Mouse (Mus musculus): Measurements from ENCODE around the gene Kitl.

The Kitl gene

GRCm38 (mm10) chr10:100115570-100115969, 100.1 kb downstream of the Kitl start:
- peak; percentile 78 for ATAC-seq (ENCODE audit: low TSS enrichment)

- ATAC-seq (ENCODE audit: low TSS enrichment) = no peak
These were observed 109.0 kb downstream of the Kitl start for GRCm38 (mm10) chr10:100124452-100124851.

- no peak for ATAC-seq (ENCODE audit: low TSS enrichment)
These were observed 112.7 kb downstream of the Kitl start for GRCm38 (mm10) chr10:100127837-100128743.

DNA sequence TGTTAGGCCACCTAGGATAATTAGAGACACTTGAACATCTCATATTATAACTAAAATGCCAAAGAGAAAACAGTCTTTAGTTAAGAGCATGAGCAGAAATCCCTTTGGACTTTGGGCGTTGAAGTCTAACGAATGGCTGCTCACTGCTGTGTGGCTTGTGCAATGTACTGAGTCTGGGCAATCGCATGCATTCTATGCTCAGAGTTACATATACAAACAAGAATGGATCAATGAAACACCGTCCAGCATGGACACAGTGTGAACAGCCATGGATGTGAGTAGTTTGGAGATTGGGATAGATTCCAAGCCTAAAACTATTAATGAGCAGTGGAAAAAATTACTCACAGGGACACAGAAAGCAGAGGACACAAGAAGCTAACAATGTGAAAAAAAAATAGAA, 116.2 kb downstream of the Kitl start:
- ATAC-seq (ENCODE audit: low TSS enrichment) = no peak

- ATAC-seq (ENCODE audit: low TSS enrichment) = no peak
These were observed 116.9 kb downstream of the Kitl start for GRCm38 (mm10) chr10:100132304-100132703.

DNA sequence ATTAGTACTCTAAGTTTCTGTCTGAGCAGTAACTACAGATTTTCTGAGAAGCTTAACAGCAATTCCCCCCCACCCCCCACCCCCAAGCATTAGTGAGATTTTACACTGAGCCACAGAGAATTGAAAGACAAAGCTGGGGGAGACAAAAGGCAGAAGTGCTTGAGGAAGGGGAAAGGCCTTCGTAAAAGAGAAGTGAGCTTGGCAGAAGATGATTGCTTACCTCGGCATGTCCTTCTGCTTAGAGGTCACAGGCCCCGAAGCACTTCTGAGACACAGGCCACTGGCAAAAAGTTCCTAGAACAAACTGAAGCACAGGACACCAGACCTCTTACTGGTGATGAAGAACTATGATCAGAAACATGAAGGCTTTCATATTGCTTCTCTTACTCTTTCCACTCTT, 123.1 kb downstream of the Kitl start:
- ATAC-seq (ENCODE audit: low TSS enrichment) = no peak

DNA sequence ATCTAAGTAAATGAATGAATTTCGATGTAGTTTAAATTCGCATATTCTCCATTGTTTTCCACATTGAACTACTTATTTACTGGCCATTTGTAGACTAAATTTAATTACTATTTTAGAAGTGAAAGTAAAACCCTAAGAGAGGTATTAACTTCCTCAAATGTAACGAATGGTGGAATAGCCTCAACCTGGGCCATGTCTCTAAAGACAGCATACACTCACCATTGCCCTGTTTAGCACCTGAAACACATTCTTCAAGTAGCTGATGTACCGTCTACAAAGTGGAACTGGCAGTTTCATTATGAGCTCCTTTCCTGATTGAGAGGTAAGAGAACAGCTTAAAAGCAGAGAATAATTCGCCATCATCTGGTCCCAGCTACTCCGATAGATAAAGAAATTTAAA, 132.7 kb downstream of the Kitl start:
- ATAC-seq (ENCODE audit: low TSS enrichment) = no peak

Data from frontal cortex, adult (tissue).